Mouse (Mus musculus) c-Kit-positive CD71-negative TER-119-negative erythroid progenitor cells, embryonic 14.5 days (primary cell): ENCODE results near the gene Trmt61a.
"Not testable (repeated sequence)": the region's sequence is repeated elsewhere in the genome, so short reads cannot be mapped to it uniquely, and the experiment has no call there.

Experiments
- DNase-seq: peaks from one replicate; pipeline ENCODE4 v3.0.0-alpha.2; 2013; ENCODE audit warnings: low read depth

The Trmt61a gene

DNA sequence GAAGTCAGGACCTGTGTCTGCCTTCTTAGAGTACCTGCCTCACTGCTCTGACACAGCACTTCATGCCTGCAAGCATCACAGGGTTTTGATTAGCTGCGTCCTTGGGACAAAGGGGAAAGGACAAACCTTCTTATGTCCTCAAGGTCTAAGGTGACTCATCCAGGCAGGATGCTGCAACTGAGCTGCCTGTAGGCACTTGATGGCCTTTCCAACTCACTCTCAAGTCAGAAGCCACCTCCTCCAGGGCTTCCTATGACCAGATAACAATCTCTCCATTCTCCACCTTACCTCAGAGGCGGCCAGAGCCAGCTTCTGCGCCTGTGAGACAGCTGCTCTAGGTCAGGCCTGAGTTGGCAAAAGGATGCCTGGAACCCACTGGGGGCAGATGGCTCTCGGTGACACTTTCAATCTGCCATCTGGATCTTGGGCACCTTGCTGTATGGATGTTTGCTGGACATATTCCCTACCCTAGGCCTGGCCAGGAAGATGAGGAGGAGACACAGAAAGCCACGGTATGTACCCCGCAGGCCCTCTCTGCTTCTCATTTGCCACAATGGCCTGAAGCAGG lies 20.5 kb downstream of the Trmt61a start:
- DNase-seq, result no peak

DNA sequence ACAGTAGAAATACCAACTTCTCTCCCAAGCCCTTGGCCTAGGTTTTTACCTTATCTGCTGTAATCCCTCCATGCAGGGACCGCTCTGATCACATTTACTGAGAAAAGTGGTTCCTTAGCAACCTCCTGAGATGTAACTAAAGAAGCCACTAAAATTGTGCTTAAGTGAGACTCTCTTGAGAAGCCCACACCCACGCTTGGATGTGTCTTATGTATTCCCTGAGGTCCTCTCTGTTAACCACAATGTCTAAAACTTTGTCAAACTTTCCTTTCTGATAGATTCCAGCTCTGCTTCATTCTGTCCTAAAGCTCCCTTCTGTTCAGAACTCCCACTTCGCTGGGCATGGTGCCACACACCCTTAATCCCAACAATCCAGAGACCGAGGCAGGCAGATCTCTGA lies 21.6 kb downstream of the Trmt61a start:
- DNase-seq, result no peak

DNA sequence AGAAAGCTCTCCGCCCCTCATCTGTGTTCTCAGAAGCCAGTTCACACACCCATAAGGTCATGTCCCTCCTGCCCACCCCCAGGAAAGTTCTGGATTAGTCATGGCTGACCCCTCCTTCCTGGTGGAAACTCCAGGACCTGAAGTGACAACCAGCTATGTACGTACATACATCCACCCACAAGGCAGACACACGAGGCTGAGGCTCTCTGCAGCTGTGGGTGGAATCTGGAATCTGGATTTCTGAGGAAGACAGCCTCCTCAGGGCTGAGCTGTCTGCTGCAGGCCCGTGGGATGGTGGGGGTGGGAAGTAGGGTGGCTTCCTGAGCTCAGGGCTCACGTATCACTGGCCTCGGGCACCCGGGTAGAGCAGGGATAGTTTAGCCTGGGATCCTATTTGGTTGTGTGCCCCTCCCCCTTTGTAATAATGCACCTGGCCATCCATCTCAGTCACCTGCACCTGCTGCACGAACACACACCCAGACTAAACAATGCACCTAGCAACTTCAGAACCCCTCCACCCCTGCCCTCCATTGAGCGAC lies 23.1 kb downstream of the Trmt61a start:
- no peak for DNase-seq

DNA sequence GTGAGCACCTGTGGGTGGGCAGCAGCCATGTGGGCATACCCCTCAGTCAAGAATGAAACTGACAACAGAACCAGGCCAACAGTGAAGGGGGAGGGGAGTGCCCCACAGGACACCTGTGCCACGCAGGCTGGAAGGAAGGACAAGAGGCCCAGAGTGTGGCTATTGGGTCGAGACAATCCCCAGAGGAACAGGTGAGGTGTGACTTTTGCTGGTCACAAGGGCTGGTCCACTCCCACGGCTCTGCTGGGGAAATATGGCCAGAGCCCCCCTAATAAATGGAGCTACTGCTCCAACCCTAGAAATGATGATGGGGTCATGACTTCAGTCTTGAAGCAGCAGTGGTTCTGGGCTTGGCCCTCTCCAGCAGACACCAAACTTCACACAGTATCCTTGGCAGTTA lies 25.4 kb downstream of the Trmt61a start:
- DNase-seq, result no peak

DNA sequence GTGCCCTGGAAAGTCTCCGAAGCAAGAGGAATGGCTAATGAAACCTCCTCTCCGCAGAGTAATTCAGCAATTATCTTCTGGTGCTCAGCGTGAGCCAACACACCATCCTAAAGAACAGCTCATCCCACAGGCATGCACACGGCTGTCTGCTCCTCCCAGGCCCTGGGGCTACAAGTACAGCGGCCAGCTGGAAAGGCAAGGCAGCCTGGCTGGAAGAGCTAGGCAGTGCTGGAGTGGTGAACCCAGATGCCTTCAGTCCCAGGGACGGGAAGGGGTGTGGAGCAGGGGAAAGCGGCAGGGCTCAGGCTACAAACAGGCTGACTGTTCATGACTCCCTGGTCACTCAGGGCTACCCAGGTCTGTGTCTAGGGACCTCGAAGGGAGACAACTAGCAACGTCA lies 26.7 kb downstream of the Trmt61a start:
- no peak for DNase-seq

DNA sequence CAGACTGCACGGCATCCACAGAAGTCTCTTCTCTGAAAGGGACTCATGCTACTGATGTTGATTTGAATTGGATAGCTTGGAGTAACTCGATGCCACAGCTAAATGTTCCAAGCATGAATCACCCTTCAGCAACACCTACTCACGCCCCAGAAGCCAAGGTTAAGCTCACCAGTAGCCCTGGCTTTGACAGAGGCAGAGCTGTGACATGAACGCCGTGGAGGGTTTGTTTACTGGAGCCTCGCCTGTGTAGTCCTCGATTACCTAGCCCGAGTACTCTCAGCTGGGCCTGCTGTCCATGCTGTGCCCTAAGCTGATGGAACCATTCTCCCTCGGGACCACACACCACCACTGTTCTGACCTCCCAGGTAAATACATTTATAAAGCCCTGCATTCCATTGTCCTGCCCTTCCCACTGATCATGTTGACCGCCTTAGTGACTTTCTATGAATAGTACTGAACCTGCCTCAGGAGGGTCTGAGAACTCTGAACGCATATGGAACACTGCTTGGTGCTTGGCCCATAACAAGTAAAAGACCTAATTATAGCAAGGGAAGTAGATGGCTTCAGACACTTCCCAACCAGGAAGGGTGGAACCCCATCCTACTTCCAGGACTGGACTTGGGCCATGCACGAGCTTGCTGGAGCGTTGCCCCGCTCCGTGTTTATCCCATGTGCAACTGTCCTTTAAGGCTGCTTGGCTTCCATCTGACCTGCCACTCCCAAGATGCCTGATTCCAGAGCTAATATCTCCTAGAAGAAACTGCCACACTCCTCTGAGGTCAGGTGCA lies 27.5 kb downstream of the Trmt61a start:
- DNase-seq, result no peak

DNA sequence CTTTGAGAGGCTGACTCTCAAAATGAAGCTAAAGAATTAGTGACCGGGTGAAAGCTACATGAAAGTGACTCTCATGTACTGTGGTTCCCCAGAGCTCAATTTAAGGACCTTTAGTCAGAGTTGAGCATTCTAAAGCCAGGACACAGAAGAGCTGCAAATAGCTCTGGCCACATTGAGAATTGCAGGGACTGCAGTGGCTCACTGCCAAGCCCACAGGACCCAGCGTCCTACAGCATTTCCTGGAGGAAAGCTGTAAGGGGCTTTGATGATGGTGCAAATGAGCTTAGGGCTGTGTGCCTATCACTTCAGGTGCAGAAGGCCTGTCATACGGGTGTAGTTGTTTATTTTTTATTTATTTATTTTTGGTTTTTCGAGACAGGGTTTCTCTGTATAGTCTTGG lies 30.3 kb downstream of the Trmt61a start:
- no peak for DNase-seq

DNA sequence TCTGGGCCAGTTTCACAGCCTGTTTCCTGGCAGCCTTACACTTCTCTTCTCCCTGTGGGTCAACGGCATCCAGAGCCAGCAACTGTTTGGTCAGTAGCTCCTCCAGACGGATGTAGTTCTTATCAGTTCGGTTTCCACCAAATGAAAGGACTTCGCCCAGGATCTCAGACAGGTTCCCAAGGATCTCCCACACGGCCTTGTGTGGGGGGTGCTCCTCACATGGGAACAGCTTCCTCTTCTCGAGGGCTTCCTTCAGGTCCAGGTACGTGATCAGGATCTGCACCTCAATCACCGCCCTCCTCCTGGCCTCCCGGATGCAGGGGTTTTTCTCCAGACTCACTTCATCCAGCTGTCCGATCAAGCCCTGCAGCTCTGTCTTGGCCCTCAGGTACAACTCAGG lies 32.2 kb downstream of the Trmt61a start:
- no peak for DNase-seq

DNA sequence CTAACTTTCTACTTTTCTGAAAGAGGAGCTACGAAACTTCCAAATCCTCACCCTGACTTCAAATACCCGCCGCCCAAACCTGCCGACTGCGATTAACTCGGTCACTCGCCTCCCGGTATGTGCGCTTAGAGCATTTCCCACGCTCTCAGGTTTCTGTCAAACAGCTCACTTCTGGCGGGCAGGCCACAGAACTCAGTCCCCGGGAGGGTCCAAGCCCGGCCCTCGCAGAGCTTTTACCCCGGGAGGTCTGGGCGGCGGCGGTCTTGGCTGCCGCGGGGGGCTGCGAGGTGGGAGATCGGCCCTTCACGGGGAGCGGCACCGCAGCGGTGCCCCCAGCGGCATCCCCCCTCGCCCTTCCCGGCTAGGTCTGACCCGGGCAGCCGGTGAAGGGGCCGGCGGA lies 34.6 kb downstream of the Trmt61a start:
- no peak for DNase-seq

DNA sequence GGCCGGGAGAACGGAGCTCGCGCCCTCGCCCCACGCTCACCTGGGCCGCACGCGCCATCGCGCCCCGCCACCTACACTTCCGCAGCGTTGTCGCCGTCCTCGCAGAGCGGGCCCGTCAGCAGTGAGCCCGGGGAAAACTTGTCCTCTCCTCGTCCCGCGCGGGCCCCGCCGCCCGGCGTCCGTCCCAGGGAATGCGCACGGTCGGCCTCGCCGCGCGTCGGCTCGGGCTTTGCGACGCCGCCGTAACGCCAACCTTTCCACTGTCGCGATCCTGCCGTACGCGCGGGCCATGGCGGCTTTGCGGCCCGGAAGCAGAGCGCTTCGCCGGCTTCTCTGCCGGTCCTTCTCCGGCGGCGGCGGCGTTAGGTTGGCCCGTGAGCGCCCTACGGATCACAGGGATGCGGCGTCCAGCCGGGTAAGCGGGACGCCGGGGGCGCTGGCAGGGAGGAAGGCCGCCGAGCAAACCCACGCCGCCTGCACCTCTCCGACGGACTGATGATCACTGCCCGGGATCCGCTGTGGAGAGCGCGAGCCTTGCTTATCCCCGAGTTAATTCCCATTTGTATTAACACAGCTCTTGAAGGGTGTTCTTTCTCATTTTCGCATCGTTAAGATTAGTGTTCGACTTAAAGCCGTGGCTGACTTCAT lies 35.2 kb downstream of the Trmt61a start, which contains the start of the genes Bag5 and Apopt1:
Gene Bag5, minus strand, starts transcription at position 254 of the 648 bp plus-strand sequence.
Gene Apopt1, plus strand, starts transcription at position 258 of the 648 bp plus-strand sequence.
- DNase-seq, result peak; percentile 82

DNA sequence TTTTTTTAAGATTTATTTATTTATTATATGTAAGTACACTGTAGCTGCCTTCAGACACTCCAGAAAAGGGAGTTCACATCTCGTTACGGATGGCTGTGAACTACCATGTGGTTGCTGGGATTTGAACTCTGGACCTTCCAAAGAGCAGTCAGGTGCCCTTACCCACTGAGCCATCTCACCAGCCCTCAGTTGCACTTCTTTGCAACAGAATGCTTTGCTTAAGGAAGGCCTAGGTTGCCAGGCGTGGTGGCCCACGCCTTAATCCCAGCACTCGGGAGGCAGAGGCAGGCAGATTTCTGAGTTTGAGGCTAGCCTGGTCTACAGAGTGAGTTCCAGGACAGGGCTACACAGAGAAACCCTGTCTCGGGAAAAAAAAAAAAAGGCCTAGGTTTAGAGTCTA lies 36.0 kb downstream of the Trmt61a start:
- not testable (repeated sequence) for DNase-seq

DNA sequence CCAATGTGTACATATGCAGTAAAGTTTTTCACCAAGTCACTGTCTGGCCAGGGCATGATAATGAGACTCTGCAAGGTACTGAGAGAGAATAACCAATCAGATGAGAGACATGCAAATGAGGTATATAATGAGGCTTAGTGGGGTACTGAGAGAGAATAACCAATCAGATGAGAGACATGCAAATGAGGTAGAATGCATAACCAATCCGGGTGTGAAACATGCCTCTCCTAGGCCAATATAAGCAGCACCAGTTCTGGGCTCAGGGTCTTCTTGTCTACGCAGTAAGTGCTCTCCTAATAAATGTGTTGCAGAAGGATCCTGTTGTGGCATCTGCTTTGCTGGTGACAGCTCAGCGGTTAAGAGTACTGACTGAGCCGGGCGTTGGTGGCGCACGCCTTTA lies 38.6 kb downstream of the Trmt61a start:
- DNase-seq, result no peak

DNA sequence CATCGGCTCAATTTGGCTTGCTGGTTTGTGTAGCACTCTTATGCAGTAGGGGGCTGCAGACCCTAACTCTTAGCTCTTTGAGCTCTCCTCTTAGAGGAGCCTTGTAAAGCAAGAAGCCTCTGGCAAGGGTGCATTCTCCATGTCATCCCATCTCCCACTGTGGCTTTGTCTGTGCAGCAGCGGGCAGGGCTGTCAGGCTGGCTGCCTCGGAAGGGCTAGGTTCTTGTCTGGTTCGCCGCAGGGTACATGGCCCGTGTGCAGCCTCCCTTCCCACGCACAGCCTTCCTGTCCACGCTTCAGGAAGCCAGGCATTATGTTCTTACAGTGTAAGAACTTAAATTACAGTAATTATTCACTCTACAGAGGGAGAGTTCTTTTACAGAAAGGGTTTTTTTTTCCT lies 40.8 kb downstream of the Trmt61a start:
- no peak for DNase-seq

DNA sequence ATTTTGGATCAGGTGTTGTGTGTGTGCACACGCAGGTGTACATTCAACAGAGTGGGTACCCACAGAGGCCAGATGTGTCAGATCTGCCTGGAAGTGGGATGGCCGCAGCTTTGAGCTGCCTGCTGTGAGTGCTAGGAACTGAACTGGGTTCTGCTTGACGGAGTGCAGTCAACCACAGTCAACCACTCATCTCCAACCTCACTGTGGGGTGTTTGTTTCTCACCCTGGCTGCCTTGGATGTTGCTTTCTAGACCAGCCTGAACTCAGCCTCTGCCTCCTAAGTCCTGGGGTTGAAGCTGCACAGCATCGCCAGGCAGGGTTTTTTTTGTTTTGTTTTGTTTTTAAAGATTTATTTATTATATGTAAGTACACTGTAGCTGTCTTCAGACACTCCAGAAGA lies 42.3 kb downstream of the Trmt61a start:
- DNase-seq, result no peak

DNA sequence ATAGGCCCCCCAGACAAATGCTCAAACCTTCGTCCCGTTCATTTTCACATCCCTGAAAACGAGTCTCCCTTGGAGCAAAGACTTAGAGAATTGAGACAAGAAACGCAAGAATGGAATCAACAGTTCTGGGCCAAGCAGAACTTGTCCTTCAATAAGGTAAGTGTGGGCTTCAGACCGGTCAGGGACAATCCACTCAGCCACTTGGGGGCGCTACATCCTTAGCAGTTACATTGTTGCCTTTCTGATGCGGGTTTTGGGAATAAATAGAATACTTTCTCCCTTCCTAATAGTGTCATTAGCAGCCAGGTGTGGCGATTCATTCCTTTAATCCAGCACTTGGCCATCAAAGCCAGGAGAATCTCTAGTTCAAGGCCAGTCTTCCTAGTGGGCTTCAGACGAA lies 44.7 kb downstream of the Trmt61a start:
- DNase-seq, result no peak

DNA sequence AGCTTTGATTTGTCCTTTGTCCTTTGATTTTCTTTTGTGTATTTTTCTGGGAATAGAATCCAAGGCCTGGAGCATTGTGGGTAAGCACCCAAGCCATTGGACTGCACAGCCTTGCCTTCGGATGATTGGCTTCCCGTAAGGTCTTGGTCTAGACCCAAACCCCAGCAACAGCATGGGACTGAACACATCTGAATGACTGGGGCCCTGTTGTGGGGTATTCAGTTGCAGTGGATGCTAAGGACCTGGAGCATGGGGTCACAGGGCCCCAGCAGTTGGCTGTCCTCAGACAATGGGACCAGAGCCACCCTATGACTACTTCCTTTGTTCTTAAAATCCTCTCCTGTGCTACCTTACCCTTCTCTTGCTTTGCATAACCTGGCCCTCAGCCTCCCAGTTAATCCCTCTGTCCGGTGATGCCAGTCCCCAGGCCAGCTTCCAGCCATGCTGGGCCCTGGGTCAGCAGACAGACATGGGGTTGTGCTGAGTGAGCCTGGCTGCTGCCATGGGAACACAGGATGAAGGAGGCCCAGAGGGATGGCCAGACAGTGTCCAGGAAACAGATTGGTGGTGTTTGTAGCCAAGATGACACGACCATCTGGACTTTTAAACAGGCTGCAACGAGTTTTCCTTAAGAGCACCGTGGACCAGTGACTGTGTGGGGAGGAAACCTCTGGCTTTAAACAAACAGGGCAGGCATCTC lies 46.9 kb downstream of the Trmt61a start:
- DNase-seq, result no peak

DNA sequence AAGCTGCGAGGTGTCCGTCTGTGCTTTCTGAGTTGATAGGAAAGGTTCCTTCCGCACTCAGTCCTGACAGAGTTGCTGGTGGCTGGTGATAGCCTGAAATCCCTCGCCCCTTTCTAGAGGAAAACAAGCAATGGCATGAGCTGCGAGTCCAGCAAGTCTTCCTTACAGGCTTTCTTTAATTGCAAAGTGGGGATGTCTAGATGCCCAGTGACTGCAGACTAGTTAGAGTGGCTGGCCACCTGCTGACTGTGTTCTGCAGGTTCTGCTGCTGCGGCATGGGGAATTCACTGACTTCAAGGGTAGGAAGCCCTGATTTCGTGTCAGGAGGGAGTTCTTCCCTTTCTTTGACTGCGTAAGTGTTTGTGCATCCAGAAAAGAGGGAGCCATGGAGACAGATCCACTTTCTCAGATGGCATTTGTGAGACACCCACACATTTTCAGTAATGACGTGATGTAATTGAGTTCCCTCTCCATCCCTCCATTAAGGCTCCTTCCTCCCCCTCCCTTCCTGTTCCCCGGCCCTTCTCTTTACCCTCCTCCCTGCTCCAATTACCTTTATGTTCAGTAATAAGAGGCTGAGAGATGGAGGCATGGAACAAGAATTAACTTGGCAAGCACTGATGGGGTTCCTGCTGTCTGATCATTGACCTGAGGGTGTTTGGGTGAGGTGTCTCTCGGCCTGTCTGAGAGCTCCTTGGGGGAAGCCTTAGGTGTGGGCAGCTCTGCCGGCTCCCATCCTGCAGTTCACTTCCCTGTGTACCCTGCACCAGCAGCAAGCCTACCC lies 47.6 kb downstream of the Trmt61a start:
- no peak for DNase-seq

DNA sequence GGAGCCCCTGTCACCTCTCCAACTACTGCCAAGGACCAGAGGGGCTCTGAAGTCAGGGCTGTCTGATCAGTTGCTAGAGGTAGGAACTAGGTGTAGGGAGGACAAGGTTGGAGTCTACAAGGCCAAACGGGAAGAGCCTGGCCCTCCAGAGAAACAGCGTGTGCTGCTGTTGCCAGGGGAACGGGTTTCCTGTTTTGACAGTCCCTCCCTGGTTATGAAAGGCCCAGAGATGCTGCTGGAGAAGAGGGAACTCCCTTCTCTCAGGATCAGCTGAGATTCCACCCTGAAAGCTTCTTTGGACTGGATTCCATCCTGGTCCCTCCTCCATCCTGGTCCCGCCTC lies 48.2 kb downstream of the Trmt61a start:
- DNase-seq, result no peak

DNA sequence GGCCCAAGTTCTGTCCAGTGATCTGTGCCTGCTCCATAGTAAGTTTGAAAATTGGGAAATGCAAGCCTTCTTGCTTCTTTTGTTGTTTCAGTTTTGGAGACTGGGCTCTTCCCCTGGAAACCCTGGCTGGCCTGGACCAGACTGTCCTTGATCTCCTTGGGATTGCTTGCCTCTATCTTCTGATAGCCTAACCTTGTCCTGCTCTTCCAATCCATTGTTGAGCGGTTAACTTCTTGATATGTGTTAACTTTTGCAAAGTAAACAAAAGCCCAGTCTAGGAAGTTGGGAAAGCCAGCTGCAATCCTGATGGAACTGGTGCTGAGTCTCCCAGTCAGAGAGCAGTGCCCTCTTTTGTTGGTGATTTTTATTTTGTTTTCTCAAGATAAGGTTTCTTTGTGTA lies 50.1 kb downstream of the Trmt61a start:
- DNase-seq, result no peak

DNA sequence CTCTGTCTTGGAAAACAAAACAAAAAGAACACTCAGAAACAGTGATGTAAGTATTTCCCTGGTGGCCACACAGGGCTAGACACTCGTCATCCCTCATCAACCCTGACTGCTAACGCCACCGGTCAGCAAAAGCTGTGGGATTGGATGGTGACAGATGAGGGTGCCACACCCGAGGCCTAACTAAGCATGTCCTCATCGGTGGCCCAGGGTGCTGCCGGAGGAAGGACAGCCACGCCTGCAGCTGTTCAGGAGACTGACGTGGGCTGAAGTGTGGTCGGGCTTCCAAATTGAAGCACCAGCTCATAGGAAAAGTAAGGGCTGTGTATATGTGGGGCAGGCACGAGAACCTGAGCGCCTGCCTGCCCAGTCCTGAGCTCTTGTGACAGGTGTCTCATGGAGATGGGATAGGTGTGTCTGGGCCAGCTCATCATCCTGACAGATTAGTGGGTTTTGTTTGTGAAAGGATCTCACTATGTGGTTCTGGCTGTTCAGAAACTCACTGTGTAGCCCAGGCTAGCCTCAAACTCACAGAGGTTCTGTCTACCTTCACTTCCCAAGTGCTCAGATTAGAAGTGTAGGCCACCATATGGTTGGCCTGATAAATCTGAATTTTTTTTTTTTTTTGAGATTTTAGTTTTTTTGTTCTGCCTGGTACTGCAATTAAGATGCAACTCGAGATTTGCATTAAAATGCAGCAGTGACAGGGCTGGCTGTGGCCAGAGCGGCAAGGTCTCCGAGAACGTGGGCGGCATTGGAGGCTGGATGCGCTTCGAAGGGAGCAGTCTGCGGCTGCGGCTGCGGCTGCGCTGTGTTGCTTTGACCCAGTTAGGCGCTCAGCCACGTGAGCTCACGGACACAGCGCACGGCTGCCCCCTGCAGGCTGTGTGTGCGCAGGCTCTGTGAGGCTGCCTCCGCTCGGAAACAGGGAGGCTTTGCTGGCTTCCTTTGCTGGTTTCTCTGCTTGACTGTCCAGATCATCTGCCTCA lies 54.2 kb downstream of the Trmt61a start:
- peak; percentile 88 for DNase-seq

DNA sequence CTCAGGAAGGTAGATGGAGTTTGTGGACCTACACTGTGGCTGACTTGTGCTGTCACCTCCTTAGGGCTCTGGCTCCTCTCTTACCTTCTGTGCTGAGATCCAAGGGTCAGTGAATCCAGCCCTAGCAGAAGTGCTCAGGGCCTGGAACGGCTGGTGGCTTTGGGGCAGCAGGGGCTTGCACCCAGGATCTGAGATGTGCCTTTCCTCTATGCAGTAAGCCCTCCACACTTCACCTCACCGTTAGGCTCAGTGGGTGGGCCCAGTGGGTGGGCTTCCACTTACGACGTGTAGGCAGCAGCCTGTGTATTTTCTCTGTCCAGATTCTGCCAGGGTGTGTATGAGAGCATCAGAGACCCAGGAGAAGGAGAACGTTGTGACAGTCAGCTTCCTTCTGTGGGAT lies 55.0 kb downstream of the Trmt61a start:
- DNase-seq, result no peak
